Mouse (Mus musculus) spleen, postnatal 14 days (tissue): ENCODE results near the gene Glb1.
A peak's percentile ranks its signal among the peaks of the same experiment; 100 is the strongest.

Source experiments
- DNase-seq, 2 experiments: peaks; one replicate each; pipeline ENCODE4 v3.0.0; 2021 to 2022; ENCODE audit warnings: low spot score in 2 of 2

The Glb1 gene

GRCm38 (mm10) chr9:114442893-114443292 is 42.0 kb downstream of the Glb1 start:
- no peak for DNase-seq

DNA sequence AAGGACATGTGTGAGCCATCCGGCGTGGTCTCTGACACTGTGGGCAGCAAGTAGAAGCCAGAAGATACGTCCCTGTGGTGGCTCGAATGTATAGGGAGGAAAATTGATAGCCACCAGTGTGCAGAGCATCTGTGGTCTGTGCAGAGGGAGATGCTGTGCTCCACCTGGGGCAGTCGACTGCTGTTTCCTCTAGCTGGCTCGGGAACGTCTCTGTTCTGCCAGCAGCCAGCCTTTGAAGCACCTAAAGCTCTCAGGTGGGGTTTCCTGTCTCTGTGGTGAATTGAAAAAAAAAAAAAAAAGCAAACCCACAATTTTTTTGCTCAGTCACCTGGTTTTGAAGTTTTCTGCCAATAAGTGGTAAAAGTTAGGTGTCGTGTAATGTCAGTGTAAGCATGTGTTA is 42.5 kb downstream of the Glb1 start:
- DNase-seq, result no peak

GRCm38 (mm10) chr9:114446887-114447286 is 46.0 kb downstream of the Glb1 start:
- no peak for DNase-seq

- no peak for DNase-seq
Measured at GRCm38 (mm10) chr9:114448700-114449099, 47.8 kb downstream of the Glb1 start.

DNA sequence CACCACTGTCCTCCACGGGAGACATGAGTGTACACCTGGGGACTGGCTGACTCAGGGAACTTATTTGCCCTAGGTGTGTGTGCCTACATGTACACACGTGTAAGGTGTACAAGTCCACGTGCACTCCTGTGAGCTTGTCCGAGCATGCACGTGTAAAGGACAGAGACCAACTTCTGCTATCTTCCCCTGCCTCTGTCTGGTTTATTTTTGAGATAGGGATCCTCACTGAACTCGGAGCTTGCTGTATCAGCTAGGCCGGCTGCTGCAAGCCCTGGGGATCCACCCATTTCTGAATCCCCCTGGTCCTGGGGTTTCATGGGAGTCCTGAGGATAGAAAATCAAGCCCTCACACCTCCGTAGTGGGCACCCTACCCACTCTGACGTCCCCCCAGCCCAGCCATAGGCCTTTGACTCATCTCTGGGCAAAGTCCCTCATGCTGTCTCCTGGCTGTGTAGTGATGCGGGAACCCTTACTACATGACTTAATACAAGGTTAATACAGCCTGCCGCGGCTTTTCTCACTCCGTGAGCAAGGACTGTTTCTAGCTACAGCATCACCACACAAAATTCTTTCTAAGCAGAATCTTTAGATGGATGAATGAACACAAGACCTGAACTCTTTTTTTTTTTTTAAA is 48.4 kb downstream of the Glb1 start:
- DNase-seq, result no peak

GRCm38 (mm10) chr9:114451615-114452014 is 50.7 kb downstream of the Glb1 start:
- DNase-seq, result no peak

GRCm38 (mm10) chr9:114452418-114452817 is 51.5 kb downstream of the Glb1 start:
- DNase-seq, result no peak

DNA sequence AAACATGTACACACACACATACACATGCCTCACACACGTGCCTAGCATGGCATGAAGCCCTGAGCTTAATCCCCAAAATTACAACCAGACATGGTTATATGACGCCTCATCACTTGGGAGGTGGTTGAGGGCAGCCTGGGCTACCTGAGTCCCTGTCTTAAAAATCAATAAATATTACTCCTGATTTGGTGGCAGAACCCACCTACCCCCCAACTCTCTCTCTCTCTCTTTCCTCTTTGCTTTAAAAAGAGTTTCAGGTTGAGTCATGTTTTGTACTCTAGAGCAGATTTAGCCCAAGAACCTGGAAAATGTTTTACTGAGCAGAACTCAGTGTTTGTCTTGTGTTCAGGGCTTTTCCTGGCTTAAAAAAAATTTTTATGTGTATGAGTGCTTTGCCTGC is 54.5 kb downstream of the Glb1 start:
- no peak for DNase-seq

DNA sequence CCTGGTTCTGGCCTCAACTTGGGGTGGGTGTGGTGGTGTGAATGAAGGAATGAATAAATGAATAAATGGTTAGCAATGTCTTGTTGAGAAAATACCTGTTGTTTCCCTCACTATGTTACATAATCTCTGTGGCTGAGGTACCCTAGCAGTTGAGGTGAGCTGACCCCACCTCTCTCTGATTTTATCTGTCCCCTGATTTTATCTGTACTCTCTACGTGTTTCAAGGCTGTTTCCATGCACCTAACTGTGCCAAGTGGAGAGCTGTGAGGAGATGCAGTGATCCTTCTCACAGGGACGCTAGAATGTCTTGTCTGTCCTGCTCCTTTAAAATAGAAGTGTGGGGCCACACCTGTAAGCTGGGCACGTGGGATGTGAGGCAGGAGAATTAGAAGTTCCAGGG is 57.6 kb downstream of the Glb1 start:
- DNase-seq, result no peak

- no peak for DNase-seq
Measured at GRCm38 (mm10) chr9:114462569-114462968, 61.7 kb downstream of the Glb1 start.

DNA sequence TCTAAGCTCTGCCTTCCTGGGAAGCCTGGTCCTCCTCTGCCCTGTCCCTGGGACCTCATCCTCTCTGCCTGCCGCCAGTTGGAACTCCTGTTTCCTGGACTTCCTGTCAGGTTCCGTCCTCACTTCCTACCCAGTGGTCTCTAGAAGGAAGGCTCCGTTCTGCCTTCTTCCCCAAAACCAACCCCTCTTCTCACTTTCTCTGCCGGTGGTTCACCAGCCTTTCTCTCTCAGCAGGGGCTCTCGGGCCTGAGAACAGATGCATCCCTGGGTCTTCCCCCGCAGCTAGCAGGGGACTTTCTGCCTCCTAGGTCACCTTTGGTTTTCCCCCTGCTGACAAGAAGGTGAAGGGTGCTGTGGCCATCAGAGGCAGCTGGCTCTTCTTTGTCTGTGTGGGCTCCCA is 64.6 kb downstream of the Glb1 start:
- DNase-seq, result no peak

DNA sequence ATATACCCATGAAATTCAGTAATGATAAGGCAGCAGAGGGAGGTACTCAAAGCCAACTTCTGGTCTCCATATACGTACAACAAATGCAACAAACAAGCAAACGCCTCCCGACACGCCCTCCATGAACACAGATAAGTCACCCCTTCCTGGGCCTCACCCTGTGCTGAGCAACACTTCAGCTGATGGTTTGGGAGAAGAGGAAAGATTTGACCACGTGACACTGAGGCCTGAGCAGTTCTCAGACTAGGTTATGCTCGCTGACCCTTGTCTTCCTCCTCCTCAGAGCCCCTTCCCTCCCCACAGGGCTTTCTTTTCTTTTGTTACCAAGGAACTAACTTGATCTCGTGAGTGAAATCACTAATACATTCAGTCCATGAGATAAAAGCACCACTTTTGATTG is 66.0 kb downstream of the Glb1 start:
- no peak for DNase-seq

DNA sequence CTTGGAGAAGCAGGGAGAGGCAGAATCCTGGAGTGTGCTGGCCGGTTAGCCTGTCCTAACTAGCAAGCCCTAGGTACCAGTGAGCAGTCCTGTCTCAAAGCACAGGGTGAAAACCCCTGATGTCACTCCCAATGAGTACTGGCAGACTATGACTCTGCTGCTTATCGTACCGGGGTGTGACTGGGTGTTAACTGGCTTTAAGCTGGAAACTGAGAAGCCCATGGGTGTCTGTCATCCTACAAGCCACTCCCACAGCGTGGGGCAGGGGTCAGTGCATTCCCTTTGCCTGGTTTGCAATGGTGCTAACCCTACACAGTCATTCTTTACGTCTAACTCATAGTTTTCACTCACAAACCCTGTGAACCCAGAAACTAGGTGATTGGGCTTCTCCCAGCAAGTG is 67.3 kb downstream of the Glb1 start:
- no peak for DNase-seq

DNA sequence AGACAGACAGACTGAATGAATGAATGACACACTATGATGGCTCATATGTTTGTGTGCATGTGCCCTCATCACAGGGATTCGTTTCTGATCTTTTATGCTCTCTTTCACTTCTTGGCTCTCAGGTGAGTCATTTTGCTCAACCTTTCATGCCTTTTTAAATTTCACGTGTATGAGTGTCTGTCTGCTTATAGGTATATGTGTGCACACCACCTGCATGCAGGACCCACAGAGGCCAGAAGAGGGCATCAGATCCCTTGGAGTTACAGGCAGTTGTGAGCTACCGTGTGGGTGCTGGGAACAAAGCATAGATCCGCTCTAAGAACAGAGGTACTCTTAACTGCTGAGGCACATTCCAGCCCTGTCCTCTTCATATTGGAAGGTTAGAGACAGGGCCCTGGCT is 67.8 kb downstream of the Glb1 start:
- DNase-seq, result no peak

DNA sequence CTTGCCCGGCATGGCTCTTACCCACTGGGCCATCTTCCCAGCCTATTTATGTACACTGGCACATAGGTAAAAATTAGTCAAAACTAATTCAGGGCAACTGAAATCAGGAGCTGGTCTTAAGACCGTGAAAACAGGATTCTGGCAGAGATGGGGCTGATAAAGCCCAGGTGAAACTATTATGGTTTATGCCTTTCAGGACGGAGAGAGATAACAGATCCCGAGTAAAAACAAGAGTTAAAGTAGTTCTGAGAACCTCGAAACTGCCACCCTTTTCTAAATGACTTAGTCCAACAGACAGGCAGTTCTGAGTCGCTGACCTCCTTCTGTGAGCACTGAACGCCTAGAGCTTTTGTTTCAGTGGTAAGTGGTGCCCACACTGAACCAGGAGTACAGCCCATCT is 71.0 kb downstream of the Glb1 start:
- no peak for DNase-seq

DNA sequence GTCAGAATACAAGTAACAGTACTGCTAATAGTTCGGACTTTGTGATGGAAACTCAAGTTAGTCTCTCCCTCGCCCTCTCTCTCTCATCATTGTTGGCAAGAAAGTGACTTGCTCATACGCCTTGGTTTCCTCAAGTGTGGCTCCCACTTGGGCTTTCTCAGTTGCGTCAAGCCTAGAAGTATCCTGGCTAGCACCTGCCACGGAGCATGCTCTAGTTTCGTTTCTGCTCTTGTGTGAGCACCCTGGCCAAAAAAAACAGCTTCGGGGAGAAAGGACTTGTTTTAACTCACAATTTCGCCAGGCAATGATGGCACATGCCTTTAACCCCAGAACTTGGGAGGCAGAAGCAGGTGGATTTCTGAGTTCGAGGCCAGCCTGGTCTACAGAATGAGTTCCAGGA is 76.1 kb downstream of the Glb1 start:
- DNase-seq, result no peak

DNA sequence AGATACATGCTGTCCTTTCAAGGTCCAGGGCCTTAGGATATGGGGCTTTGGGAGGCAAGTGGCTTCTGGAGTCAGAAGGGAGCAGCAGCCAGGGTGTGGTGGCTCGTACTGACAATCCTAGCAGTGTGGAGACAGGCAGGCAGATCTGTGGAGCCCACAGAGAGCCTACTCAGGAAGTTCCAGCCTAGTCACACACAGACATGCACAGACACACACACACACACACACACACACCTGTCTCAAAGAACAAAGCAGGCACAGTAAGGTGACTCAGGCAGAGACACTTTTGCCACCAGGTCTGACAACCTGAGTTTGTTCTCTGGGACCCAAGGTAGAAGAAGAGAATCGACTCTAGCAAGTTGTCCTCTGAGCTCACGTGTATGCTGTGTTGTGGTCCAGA is 80.1 kb downstream of the Glb1 start:
- DNase-seq, result no peak

- no peak for DNase-seq
Measured at GRCm38 (mm10) chr9:114484771-114485170, 83.9 kb downstream of the Glb1 start.

- DNase-seq, result no peak
Measured at GRCm38 (mm10) chr9:114486808-114487207, 85.9 kb downstream of the Glb1 start.

GRCm38 (mm10) chr9:114487481-114488258 is 86.8 kb downstream of the Glb1 start:
- no peak for DNase-seq

- no peak for DNase-seq
Measured at GRCm38 (mm10) chr9:114496469-114496868, 95.6 kb downstream of the Glb1 start.

GRCm38 (mm10) chr9:114498218-114498617 is 97.3 kb downstream of the Glb1 start:
- DNase-seq, result peak; percentile 40 to 65

- DNase-seq, result peak in 1 of 2 experiments; percentile 18
Measured at GRCm38 (mm10) chr9:114499783-114500515, 99.1 kb downstream of the Glb1 start.
